Mouse (Mus musculus) liver, embryonic 11.5 days (tissue): ENCODE measurements around the gene Cmtm3. TPM values are rescaled to one million over a fixed set of nuclear protein-coding genes. Genes with fewer than 3 reads are reported as not detected.
"Not testable (repeated sequence)": the region's sequence is repeated elsewhere in the genome, so short reads cannot be mapped to it uniquely, and the experiment has no call there.

Source experiments
- ATAC-seq: fragments of 200-750 bp; cut with Nextera tagmentation; replicated peaks from 2 replicates; pipeline ENCODE4 v1.8.0; 2017; ENCODE audit warnings: moderate number of reproducible peaks, mild to moderate bottlenecking, moderate TSS enrichment, moderate library complexity; ENCODE audit not compliant: low FRiP score
- DNase-seq: peaks from one replicate; pipeline ENCODE4 v3.0.0-alpha.2; 2017; ENCODE audit warnings: low spot score
- H3K27ac ChIP-seq: fragments of 300-500 bp; sonication (generic); 2 replicates; pipeline ENCODE4 v1.5.1; 2014; ENCODE audit warnings: mild to moderate bottlenecking, low read depth, low read length, control low read depth
- H3K27me3 ChIP-seq: fragments of 300-500 bp; sonication (generic); replicated peaks from 2 replicates; pipeline ENCODE4 v1.6.1; 2014; ENCODE audit warnings: low read length, mixed read lengths; ENCODE audit not compliant: control insufficient read depth, insufficient read depth
- H3K36me3 ChIP-seq: fragments of 300-500 bp; sonication (generic); 2 replicates; pipeline ENCODE4 v1.6.1; 2014; ENCODE audit warnings: mild to moderate bottlenecking, low read length, moderate library complexity, mixed read lengths; ENCODE audit not compliant: control insufficient read depth, insufficient read depth
- H3K4me1 ChIP-seq: fragments of 300-500 bp; sonication (generic); replicated peaks from 2 replicates; pipeline ENCODE4 v1.6.1; 2014; ENCODE audit warnings: low read length, mixed read lengths; ENCODE audit not compliant: control insufficient read depth, insufficient read depth
- H3K4me2 ChIP-seq: fragments of 300-500 bp; sonication (generic); 2 replicates; pipeline ENCODE4 v1.6.1; 2014; ENCODE audit warnings: mild to moderate bottlenecking, control low read depth, moderate library complexity
- H3K4me3 ChIP-seq: fragments of 300-500 bp; sonication (generic); 2 replicates; pipeline ENCODE4 v1.5.1; 2014; ENCODE audit warnings: low read depth, low read length, control low read depth
- H3K9ac ChIP-seq: fragments of 300-500 bp; sonication (generic); 2 replicates; pipeline ENCODE4 v1.6.1; 2014; ENCODE audit warnings: low read depth, low read length, control low read depth
- H3K9me3 ChIP-seq: fragments of 300-500 bp; sonication (generic); 2 replicates; pipeline ENCODE4 v1.6.1; 2016; ENCODE audit warnings: low read length, inconsistent platforms, mixed read lengths; ENCODE audit not compliant: control insufficient read depth
- WGBS: fragments of 180-500 bp; shearing (Covaris S2); extraction: QIAGEN DNeasy Blood & Tissue Kit; methylation state at CpG from one replicate; pipeline ENCODE4 v1.1.7; 2014; 5-methylcytosine and 5-hydroxymethylcytosine counted together
- polyA plus RNA-seq: library from polyadenylated mRNA; unstranded; fragments of >200 nt; fragmentation: Nextera tagmentation; extraction: Ambion mirVana; gene quantifications from 2 replicates; pipeline ENCODE4 v1.2.1, GENCODE M21; 2014

Gene Cmtm3
- 62.4 and 65.0 TPM in 2 replicates for polyA plus RNA-seq

DNA sequence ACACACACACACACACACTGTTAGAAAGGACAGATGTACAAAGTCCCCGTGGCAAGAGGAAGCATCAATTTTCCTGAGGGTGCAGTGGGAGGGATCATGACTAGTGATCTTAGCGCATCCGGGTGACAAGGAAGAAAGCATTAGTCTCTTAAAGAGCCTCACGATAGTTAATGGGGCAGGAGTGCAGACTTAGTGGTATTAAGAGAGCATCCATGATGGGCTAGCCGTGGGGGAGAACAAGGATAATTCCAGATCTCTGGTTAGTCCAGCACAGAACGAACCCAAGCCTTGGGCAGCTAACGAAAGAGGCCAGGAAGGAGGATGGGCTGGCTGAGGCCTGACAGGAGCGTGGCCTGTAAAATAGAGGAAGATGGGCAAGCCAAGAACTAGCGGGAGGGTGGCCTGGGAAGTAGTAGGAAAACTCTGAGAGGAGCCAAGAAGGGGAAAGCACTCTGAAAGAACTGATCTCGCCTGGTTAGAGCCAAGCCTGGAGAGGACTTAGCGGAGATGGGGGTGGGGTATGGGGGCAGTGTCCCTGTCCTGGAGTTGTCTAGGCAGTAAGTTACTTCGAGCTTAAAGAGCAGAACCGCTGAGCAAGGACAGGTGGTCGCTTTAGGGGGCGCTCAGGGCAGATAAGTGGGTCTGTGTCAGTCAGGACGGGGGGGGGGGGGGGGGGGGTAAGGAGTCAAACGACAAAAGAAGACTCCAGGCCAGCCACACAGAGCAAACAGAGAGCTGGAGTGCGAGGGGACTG lies at the start of gene Cmtm3:
Gene Cmtm3 (plus strand): TSS at position 182 of the 754 bp plus-strand sequence.
- no peaks in the 10 kb centered on the region for H3K9me3 ChIP-seq
- WGBS, result 21% methylated on average over 18 of the region's 18 CpGs
- ATAC-seq (no peak), DNase-seq (peak; percentile 33)
- H3K4me2 ChIP-seq, result peak within 1 kb of the TSS; percentile 71
- H3K36me3 ChIP-seq, result no peaks in the 10 kb centered on the region
- peaks cover 7% of the 10 kb centered on the region for H3K4me1 ChIP-seq
- peak within 1 kb of the TSS; percentile 80 for H3K9ac ChIP-seq
- peak within 1 kb of the TSS; percentile 67 for H3K4me3 ChIP-seq
- H3K27me3 ChIP-seq, result no peaks in the 10 kb centered on the region
- peak within 1 kb of the TSS; percentile 21; the same call in 1 of the 2 replicates for H3K27ac ChIP-seq

DNA sequence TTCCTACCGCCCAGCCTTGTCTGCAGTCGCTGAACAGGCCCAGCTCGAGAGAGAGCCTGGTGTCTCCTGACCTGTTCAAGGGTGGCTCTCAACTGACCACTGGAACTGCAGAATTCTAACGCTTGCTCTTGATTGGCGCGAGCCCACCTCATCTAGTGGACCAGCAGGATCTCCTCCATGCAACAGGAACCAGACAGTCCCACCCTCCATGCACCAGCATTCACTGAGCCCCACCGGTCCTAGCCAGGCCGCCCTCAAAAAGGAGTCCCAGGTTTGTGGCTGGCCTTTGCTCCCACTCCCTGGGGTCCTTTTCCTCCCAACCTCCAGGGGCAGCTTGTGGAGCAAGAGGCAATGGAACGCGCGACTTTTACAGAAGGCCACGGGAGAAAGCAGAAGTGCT lies 46.1 kb upstream of the Cmtm3 start, which contains the start of gene Cmtm2a:
Gene Cmtm2a (minus strand): TSS at position 101 of the 400 bp plus-strand sequence.
- H3K9ac ChIP-seq, DNase-seq, H3K27ac ChIP-seq, ATAC-seq, H3K4me2 ChIP-seq, H3K36me3 ChIP-seq, H3K4me1 ChIP-seq, H3K27me3 ChIP-seq, H3K9me3 ChIP-seq, H3K4me3 ChIP-seq: not testable (repeated sequence)
- WGBS, result 85% methylated on average over 12 of the region's 12 CpGs

DNA sequence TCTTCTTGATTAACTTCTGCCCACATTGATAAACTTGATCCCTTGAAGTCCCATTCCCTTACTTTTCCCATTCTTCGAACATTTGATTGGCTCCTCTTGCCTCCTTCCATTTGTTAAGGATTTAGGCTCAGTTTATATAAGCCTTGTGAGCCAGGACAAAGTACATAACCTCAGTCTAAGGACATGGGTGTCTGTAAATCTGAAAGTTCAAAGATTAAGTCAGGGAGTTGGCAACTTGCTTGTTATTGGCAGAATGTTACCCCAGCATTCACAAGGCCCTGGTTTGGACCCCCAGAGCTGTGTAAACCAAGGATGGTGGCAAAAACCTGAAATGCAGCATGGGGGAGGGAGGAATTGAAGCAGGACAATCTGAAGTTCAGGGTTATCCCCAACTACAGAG lies 44.8 kb upstream of the Cmtm3 start:
- no peak overlapping the region for H3K4me3 ChIP-seq
- no peak overlapping the region for H3K9ac ChIP-seq
- no peaks in the 10 kb centered on the region for H3K36me3 ChIP-seq
- ATAC-seq (no peak), DNase-seq (no peak)
- no peak overlapping the region for H3K4me2 ChIP-seq
- H3K27me3 ChIP-seq, result no peaks in the 10 kb centered on the region; the same call in 1 of the 2 replicates
- H3K9me3 ChIP-seq, result no peaks in the 10 kb centered on the region
- no peak overlapping the region for H3K27ac ChIP-seq
- H3K4me1 ChIP-seq, result no peaks in the 10 kb centered on the region
- 78% methylated on average over 1 of the region's 1 CpGs for WGBS

DNA sequence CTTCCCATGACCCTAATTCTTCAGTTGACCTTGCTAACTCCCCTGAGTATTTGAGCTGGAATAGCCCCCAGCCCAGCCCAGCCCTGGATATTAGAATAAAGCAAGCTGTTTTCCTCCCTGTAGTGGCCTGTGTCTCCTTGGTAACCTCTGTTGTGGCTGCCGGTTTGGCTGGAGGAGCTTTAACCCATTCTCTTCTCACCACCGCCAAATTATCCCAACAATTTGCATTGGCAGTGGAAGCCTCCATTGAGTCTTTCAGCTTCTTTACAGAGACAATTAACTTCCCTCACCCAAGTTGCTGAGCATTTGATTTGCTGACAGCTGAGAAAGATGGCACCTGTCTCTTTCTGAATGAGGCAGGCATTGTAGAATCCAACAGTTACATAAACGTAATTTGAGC lies 37.6 kb upstream of the Cmtm3 start:
- WGBS, result 33% methylated on average over 3 of the region's 3 CpGs
- DNase-seq, H3K4me2 ChIP-seq, H3K27ac ChIP-seq, H3K27me3 ChIP-seq, H3K4me3 ChIP-seq, H3K4me1 ChIP-seq, ATAC-seq, H3K36me3 ChIP-seq, H3K9ac ChIP-seq, H3K9me3 ChIP-seq: not testable (repeated sequence)

DNA sequence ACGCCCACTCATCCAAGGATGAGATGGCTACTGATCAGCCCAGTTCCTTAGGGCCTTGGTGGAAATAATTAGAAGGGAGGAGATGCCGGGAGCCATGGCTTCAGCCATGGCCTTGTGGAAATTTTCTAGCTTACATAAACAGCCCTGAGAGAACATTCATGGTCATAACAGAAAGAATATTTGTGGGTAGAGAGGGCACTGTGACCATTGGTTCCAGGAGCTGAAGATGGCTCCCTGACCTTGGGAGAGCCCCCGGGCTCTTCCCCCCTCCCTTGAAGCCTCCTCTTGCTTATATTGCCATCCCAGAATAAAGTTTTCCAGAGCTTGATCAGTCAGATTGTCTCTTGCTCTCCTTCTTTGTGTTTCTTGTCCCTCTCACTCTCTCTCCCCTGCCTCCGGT lies 36.7 kb upstream of the Cmtm3 start:
- H3K27ac ChIP-seq, H3K4me3 ChIP-seq, H3K36me3 ChIP-seq, ATAC-seq, H3K9ac ChIP-seq, H3K27me3 ChIP-seq, H3K9me3 ChIP-seq, H3K4me2 ChIP-seq, H3K4me1 ChIP-seq, DNase-seq: not testable (repeated sequence)
- 92% methylated on average over 4 of the region's 4 CpGs for WGBS

DNA sequence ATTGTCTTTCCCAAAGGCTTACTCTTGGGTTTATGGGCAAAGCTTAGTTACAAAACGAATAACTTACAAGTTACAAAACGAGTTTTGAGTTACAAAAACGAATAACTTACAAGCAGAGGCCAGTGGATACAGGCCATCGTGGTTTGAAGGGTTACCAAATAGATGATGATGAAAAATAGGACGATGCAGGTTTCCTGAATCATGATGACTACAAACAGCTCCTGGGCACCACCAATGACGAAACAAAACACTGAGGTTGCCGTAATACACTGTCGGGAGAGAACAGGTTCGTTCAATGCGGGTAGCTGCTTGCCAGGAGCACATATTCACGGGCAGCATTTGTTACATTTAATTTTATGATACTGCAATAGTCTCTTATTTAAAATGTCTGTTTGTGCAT lies 34.2 kb upstream of the Cmtm3 start:
- H3K27ac ChIP-seq, result no peak overlapping the region
- H3K4me3 ChIP-seq, result no peak overlapping the region
- H3K9me3 ChIP-seq, result no peaks in the 10 kb centered on the region
- no peak overlapping the region for H3K9ac ChIP-seq
- H3K27me3 ChIP-seq, result no peaks in the 10 kb centered on the region
- no peaks in the 10 kb centered on the region for H3K36me3 ChIP-seq
- no peak for DNase-seq
- WGBS, result 80% methylated on average over 11 of the region's 11 CpGs
- H3K4me2 ChIP-seq, result no peak overlapping the region
- H3K4me1 ChIP-seq, result no peaks in the 10 kb centered on the region
- ATAC-seq, result no peak

DNA sequence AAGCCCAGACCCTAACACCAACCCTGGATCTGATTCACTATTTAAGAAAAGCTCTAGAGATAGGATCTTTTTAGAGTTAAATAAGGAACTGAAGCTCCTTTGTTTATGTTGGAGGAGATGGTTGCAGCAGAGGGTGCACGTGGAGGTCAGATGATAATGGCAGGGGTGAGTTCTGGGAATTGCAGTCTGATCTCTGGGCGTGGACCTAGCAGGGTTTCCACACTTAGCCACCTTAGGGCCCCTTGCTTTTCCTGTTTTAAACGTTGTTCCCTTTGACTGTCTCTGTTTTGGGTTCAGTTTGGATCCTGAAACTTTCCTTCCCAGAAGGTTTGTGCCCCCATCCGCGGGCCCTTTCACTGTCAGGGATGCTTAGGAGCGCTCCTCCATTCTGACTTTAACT lies 30.9 kb upstream of the Cmtm3 start:
- ATAC-seq, result 0 out of 2 replicates have a peak, but pooled peaks have one; percentile 34
- H3K9me3 ChIP-seq, H3K36me3 ChIP-seq, DNase-seq, H3K4me2 ChIP-seq, H3K27ac ChIP-seq, H3K4me1 ChIP-seq, H3K9ac ChIP-seq, H3K4me3 ChIP-seq, H3K27me3 ChIP-seq: not testable (repeated sequence)
- 46% methylated on average over 6 of the region's 6 CpGs for WGBS

DNA sequence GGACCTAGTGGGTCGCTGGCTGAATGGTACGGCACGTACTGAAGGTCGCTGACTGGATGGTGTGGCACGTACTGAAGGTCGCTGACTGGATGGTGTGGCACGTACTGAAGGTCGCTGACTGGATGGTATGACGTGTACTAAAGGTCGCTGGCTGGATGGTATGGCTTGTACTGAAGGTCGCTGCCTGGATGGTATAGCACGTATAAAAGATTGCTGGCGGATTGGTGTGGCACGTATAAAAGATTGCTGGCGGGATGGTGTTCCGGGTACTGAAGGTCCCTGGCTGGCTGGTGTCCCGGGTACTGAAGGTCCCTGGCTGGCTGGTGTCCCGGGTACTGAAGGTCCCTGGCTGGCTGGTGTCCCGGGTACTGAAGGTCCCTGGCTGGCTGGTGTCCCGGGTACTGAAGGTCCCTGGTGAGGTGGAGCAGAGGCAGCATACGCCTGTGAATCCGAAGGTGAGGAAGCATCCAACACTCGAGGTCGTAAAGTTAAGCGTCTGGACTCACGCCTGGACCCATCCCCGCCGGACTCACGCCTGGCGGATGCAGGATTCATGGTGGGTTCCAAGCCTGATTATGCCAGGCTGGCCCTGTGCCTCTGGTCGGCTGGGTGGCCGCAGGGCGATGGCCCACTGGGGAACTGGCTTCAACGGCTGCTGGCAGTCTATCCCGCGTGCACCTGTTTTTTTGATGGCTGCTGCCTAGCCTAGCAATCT lies 29.6 kb upstream of the Cmtm3 start, which contains the start of the genes Gm45711 and Cmtm1:
Gene Gm45711 (minus strand): TSS at position 641 of the 715 bp plus-strand sequence.
Gene Cmtm1 (minus strand): TSS at position 705 of the 715 bp plus-strand sequence.
- not testable (repeated sequence) for H3K27me3 ChIP-seq, H3K36me3 ChIP-seq, H3K27ac ChIP-seq, H3K4me3 ChIP-seq, H3K4me2 ChIP-seq, DNase-seq, H3K9ac ChIP-seq, H3K4me1 ChIP-seq, ATAC-seq, H3K9me3 ChIP-seq
- WGBS, result 77% methylated on average over 32 of the region's 36 CpGs
